Mouse (Mus musculus) layer of hippocampus, adult 11-12 months (tissue): ENCODE data around the gene U2af2.

ENCODE experiments used
- DNase-seq: peaks from one replicate; pipeline ENCODE4 v3.0.0; 2022; ENCODE audit warnings: low spot score

The U2af2 gene

DNA sequence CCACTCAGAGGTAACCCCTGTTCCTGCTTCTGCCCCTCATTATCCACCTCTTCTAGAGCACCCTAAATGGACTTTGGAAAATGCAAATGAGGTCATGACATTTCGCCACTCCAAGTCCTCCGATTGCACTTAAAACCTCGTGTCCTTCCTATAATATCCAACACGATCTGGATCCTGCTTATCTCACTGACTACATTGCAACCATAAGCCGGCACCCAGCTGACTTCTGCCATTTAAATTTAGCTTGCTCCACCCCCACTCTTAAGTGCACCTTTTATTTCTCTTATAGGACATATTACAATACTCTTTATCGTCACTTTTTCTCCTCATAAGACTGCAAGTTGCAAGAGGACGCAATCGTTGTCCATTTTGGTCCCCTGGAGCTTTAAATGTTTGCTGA lies 24.5 kb upstream of the U2af2 start:
- no peak for DNase-seq

GRCm38 (mm10) chr7:5038109-5038732 lies 23.7 kb upstream of the U2af2 start, which contains the start of gene Zfp784:
TSS of gene Zfp784 (minus strand) at chr7:5038446.
- peak; percentile 89 for DNase-seq

DNA sequence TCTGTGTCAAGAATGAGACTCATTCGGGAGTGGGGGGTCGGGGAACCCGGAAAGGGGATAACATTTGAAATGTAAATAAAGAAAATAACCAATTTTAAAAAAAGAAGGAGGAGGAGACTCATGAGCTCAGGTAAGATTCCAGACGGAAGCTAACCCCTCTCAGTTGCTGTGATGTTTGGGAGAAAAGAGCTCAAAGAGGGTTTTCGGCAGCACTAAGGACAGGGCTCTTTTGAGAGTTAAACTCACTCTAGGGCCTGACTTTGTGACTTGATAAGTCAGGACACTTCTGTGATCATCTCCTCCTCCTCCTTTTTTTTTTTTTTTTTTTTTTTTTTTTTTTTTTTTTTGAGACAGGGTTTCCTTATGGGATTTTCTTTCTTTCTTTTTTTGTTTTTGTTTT lies 23.0 kb upstream of the U2af2 start:
- DNase-seq, result no peak

GRCm38 (mm10) chr7:5044981-5045380 lies 17.0 kb upstream of the U2af2 start:
- no peak for DNase-seq

GRCm38 (mm10) chr7:5046112-5046511 lies 15.8 kb upstream of the U2af2 start:
- DNase-seq, result no peak

DNA sequence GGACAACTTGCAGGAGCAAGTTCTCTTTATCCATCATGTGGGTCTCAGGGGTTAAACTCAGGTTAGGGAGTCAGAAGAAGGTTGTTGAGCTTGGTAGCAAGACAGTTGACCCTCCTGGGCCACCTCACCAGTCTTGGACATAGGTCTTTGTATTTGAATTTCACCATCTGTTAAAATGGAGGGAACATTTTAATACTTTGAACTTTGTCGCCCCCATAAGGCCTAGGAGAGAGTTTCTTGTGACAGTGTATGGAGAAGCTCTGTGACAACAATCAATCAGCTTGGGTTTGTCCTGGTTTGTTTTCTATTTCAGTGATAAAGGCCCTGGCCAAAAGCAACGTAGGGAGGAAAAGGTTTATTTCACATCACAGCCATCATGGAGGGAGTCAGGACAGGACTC lies 14.6 kb upstream of the U2af2 start:
- no peak for DNase-seq

DNA sequence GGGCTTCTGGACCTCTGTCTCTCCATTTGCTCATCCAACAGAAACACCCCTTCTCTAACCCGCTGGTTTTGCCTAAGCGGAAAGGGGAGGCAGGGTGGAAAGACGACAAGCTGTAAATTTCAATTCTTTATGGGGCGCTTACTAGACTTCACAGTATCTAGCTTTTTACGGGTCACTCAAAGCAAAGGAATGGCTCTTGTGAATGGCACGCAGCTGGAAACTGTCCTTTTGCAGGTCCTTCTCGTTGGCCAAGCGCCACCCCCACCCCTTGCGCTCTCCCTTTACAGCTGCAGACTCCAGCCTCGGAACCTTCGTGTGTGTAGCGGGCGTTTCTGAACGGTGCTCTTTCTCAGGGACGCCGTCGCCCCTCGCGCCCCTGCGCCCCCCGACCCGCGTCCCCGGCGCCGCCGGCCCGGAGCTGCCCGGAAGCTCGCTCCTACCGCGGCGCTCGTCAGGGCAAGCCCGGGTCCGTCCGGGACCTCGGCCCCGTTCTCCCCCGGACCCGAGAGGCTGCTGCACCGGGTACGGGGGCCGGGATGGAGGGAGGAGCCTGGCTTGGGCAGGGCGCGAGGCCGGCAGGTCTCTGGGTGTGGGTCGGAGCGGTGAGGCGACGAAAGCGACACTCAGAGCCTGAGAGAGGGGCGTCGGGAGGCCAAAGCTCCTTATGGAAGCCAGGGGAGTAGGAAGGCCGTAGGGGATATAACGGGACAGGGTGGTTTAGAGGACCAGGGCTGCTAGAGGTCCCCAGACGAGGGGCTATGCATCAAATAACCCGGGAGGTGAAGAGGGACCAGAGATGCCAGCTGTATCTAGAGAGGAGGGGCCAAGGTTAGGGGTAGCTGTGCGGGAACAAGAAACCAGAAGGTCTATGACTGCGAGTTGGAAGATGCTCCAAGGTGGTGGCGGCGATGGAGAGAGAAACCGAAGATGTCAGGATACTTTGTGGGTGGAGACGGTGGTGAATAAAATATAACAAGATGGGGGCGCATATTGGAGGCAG lies 10.4 kb upstream of the U2af2 start, which contains the start of gene Zfp580:
Gene Zfp580 (plus strand): TSS at position 346 of the 1,000 bp plus-strand sequence.
- DNase-seq, result peak; percentile 73

DNA sequence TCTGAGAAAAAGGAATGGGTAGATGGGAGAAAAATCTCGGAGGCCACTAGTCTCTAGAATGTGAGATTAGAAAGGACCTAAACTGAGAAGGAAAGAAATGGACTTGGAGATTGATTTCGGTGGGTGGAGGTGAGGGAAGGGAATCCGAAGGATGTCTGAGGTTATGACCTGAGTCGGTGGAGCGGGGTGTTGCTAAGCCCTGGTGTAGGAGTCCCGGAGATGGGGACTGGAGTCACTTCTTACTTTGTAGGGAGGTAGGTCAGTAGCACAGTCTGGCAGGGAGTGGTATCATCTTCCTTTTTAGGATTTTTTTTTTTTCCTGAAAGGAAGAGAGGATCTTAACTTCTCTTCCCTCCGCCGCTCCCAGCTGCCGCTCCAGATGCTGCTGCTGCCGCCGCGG lies 9.5 kb upstream of the U2af2 start:
- no peak for DNase-seq

GRCm38 (mm10) chr7:5052931-5053343 lies 9.0 kb upstream of the U2af2 start:
- no peak for DNase-seq

GRCm38 (mm10) chr7:5053456-5054179 lies 8.3 kb upstream of the U2af2 start:
- no peak for DNase-seq

DNA sequence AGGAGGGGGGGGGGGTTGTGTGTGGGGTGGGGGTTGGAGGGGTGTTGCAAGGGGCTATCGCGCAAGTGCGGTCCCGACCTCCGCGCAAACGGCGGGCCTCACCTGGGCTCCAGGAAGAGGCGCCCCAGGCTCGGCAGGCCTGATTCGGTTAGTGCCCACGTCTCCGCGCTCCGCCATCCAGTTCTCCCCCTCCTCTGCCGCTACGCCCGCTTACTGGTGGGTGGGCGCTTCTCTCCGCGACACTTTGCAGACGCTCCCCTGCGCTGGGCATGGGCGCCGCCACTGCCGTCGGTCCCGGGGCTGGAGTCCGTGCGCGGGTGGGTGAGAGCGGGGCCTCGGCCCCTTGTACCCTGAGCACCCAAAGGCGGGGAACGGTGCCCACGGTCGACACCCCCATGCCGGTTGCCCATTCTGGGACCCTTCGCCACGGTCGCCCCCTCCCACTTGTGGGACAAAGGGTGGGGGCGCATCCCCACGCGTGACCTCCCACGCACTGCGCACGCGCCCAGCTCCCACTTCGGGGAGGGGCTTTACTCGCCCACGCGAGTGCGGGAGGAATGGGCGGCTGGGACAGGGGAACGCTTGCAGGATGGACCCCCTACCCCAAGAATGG lies 5.2 kb upstream of the U2af2 start:
- peak; percentile 64 for DNase-seq

- DNase-seq, result no peak
Measured at GRCm38 (mm10) chr7:5057381-5057780, 4.6 kb upstream of the U2af2 start.

GRCm38 (mm10) chr7:5057804-5058203 lies 4.1 kb upstream of the U2af2 start:
- DNase-seq, result no peak

DNA sequence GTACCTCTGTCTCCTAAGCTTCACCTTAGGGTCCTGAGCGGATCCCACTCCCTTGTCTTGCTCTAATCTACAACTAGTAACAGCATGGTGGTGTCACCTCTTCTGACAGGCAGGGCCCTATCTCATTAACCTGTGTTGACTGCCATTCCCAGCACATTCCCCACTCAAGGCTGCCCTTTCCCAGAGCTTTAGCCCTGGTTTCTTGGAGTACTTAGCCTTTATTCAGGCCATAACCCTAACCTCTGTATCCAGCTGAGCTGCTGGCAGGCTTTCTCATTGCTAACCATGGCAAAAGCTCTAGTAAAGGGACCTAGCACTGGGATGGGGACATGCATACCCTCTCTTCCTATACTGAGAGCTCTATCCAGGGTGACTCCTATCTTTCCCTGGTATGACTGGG lies 3.3 kb upstream of the U2af2 start:
- DNase-seq, result no peak

DNA sequence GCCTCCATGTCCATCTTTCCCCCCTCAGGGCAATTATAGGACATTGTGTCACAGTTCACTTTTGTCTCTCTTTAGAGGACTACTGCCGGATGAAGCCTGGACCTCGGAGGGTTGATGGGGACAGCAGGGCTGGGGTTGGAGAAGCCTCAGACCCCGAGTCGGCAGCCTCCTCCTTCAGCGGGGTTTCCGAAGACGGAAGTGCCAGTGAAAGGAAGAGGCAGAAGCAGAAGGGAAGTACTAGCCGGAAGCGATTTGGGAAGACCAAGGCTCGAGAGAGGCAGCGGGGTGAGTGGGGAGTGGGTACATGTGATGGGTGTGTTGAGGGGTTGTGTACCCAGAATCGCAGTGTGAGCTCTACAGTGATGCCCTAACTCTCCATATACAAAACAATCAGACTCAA lies 2.5 kb upstream of the U2af2 start:
- DNase-seq, result no peak

GRCm38 (mm10) chr7:5060239-5060731 lies 1.7 kb upstream of the U2af2 start:
- DNase-seq, result peak; percentile 84

GRCm38 (mm10) chr7:5060944-5061773 lies 784 bp upstream of the U2af2 start:
- DNase-seq, result peak; percentile 99

GRCm38 (mm10) chr7:5062360-5063001 lies 538 bp downstream of the U2af2 start:
- no peak for DNase-seq

- DNase-seq, result no peak
Measured at GRCm38 (mm10) chr7:5064886-5065285, 2.9 kb downstream of the U2af2 start.

GRCm38 (mm10) chr7:5073586-5073985 lies 11.6 kb downstream of the U2af2 start:
- DNase-seq, result no peak
